ENCODE assay signal across 8 mouse cellular contexts in the genomic region with DNA sequence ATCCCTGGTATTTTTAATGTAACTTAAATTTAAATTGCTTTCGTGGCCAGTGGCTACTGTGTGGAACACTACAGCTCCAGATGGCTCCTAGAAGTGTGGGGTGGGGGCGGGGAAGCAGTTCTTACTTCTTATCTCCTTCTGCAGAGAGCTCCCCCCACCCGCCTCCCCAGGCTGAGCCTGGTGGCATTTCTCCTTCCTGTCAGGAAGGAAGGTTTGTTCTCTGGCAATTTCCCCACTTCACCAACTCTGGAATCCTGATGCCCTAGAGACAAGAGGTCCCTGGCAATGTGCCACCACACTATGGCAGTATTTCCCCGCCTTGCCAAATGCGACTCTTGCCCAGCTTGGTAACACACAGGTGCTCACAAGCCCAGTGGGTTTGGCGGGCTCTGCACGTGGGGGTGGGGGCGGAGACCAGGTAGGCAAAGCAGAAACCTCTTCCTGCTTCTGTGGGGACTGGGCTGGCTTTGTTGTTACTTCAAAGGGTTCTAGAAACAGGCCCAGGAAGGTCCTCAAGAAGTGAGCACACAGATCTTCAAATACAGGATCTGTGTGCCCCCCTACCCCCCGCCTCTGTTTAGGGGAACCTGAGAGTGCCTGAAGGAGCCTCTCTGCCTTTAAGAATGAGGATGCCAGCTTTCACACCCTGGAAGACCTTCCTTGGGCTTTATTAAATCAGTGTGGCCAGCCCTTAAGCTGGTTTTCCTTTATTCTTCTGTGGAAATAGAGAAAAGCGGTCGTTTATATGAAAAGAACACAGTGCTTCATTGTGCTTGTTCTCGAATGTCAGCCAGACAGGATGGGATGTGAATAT. TPM values are rescaled to one million over a fixed set of nuclear protein-coding genes. Genes with fewer than 3 reads are reported as not detected.
DNase-seq lines count a peak whose midpoint lies in the region; ATAC-seq and TF ChIP-seq lines count a peak whose summit lies in the region.

No protein-coding gene starts in this region.

- no peaks in the 10 kb centered on the region for H3K27me3 ChIP-seq in heart, embryonic 10.5 days (ENCODE audit: insufficient read depth, poor library complexity, severe bottlenecking)
- no peaks in the 10 kb centered on the region for H3K27me3 ChIP-seq in heart, embryonic 14.5 days (ENCODE audit: control insufficient read depth, insufficient read depth, low read length)
- H3K27me3 ChIP-seq in kidney, postnatal 0 days (ENCODE audit: insufficient read depth, low read length) = no peaks in the 10 kb centered on the region
- H3K27me3 ChIP-seq in thymus, adult 2 months (ENCODE audit: control insufficient read depth, insufficient read depth, low read length) = no peaks in the 10 kb centered on the region

- no peaks in the 10 kb centered on the region for H3K9me3 ChIP-seq in heart, embryonic 10.5 days
- no peaks in the 10 kb centered on the region for H3K9me3 ChIP-seq in heart, embryonic 14.5 days (ENCODE audit: control insufficient read depth, low read length)
- H3K9me3 ChIP-seq in kidney, postnatal 0 days (replicated peaks; ENCODE audit: low read length) = no peaks in the 10 kb centered on the region

- H3K36me3 ChIP-seq in heart, embryonic 10.5 days = no peaks in the 10 kb centered on the region
- no peaks in the 10 kb centered on the region for H3K36me3 ChIP-seq in heart, embryonic 14.5 days (ENCODE audit: control insufficient read depth, insufficient read depth, low read length)
- H3K36me3 ChIP-seq in kidney, postnatal 0 days (ENCODE audit: insufficient read depth, low read length) = 0 out of 2 replicates have a peak, but pooled peaks cover 2% of the 10 kb centered on the region
- no peaks in the 10 kb centered on the region for H3K36me3 ChIP-seq in thymus, adult 2 months (ENCODE audit: control insufficient read depth, insufficient read depth, low read length)

- no peak for ATAC-seq in heart, embryonic 14.5 days (ENCODE audit: insufficient number of reproducible peaks, insufficient read depth, low FRiP score, low read depth)
- ATAC-seq in kidney, postnatal 0 days (replicated peaks; ENCODE audit: low FRiP score, low read depth) = peak; percentile 15; the same call in 1 of the 2 replicates

- 0 out of 2 replicates have a peak, but pooled peaks have one; percentile 36 for TF ChIP-seq POLR2A in thymus, adult 2 months (IDR thresholded peaks at IDR 0.05; ENCODE audit: control insufficient read depth, extremely low read depth, insufficient read depth, low read length, poor library complexity)

- WGBS in heart, embryonic 10.5 days = 39% methylated on average over 12 of the region's 12 CpGs
- 28% methylated on average over 12 of the region's 12 CpGs for WGBS in heart, embryonic 14.5 days
- WGBS in kidney, postnatal 0 days = 46% methylated on average over 12 of the region's 12 CpGs
- WGBS in thymus, adult 2 months = 5% methylated on average over 12 of the region's 12 CpGs

- no peak overlapping the region for H3K4me3 ChIP-seq in heart, embryonic 10.5 days
- H3K4me3 ChIP-seq in heart, embryonic 14.5 days (ENCODE audit: control insufficient read depth in 1 of 2, insufficient read depth in 1 of 2, low read depth in 1 of 2, low read length in 2 of 2) = no peak overlapping the region
- H3K4me3 ChIP-seq in kidney, postnatal 0 days (replicated peaks; ENCODE audit: low read depth, low read length) = no peak overlapping the region
- H3K4me3 ChIP-seq in thymus, adult 2 months (ENCODE audit: control insufficient read depth, insufficient read depth, low read length) = no peak overlapping the region

- peak overlapping the region; percentile 92 for H3K27ac ChIP-seq in heart, embryonic 10.5 days
- H3K27ac ChIP-seq in heart, embryonic 14.5 days (replicated peaks in 1 of 2; ENCODE audit: control insufficient read depth in 1 of 2, insufficient read depth in 1 of 2, low read depth in 2 of 2, low read length in 2 of 2) = peak overlapping the region; percentile 81 to 89
- H3K27ac ChIP-seq in kidney, postnatal 0 days = peak overlapping the region; percentile 86
- peak overlapping the region; percentile 89 for H3K27ac ChIP-seq in thymus, adult 2 months (ENCODE audit: control insufficient read depth, insufficient read depth, low read length)

- intact Hi-C loops in heart, postnatal 25 days (cut with DNase I) = loop anchor here (2.0 kb wide), 3 partner anchors 25 to 53 kb away; partner anchors contain the start of gene Myo18a

- H3K4me2 ChIP-seq in heart, embryonic 14.5 days (ENCODE audit: low read length) = peak overlapping the region; percentile 37
- H3K4me2 ChIP-seq in kidney, postnatal 0 days (ENCODE audit: low read length) = no peak overlapping the region

- H3K9ac ChIP-seq in heart, embryonic 14.5 days (ENCODE audit: low read length) = peak overlapping the region; percentile 62
- 0 out of 2 replicates have a peak overlapping the region, but pooled peaks have one; percentile 31 for H3K9ac ChIP-seq in kidney, postnatal 0 days (ENCODE audit: low read depth, low read length)

- peaks cover 48% of the 10 kb centered on the region for H3K4me1 ChIP-seq in heart, embryonic 10.5 days
- peaks cover 23 to 37% of the 10 kb centered on the region in 2 experiments for H3K4me1 ChIP-seq in heart, embryonic 14.5 days (ENCODE audit: control insufficient read depth in 2 of 2, insufficient read depth in 2 of 2, low read length in 2 of 2)
- peaks cover 29% of the 10 kb centered on the region for H3K4me1 ChIP-seq in kidney, postnatal 0 days (replicated peaks; ENCODE audit: insufficient read depth, low read length)
- peaks cover 47% of the 10 kb centered on the region for H3K4me1 ChIP-seq in thymus, adult 2 months (replicated peaks; ENCODE audit: control insufficient read depth, insufficient read depth, low read length)

- no peak for TF ChIP-seq CTCF in kidney, postnatal 0 days (IDR thresholded peaks at IDR 0.05; ENCODE audit: low read depth)
- peak; percentile 37; the same call in 1 of the 2 replicates for TF ChIP-seq CTCF in thymus, adult 2 months (IDR thresholded peaks at IDR 0.05; ENCODE audit: borderline replicate concordance, control insufficient read depth, extremely low read depth, insufficient read depth, low read length, poor library complexity)

- DNase-seq in heart, embryonic 10.5 days (ENCODE audit: low spot score) = peak; percentile 84
- DNase-seq in heart, postnatal 25 days (ENCODE audit: low spot score) = no peak
- peak; percentile 70 to 75 for DNase-seq in adrenal gland, postnatal 36 days
- no peak for DNase-seq in kidney, postnatal 0 days (ENCODE audit: low spot score)
- DNase-seq in lung, postnatal 36 days = peak; percentile 96
- peak; percentile 88 for DNase-seq in thymus, adult 2 months
- DNase-seq in left cerebral cortex, adult 9 months (ENCODE audit: low spot score in 2 of 2) = no peak

RNA-seq across cellular contexts. Expression of gene Gm10277, which starts 4.4 kb away (rescaled TPM):
- 1.1 and 1.6 TPM in 2 replicates for polyA plus RNA-seq in heart, embryonic 10.5 days (2016; fragmentation: Nextera tagmentation; extraction: Ambion mirVana)
- not detected for total RNA-seq in heart, postnatal 25 days (2021)
- total RNA-seq in adrenal gland, postnatal 36 days (2021) = not detected
- 0.84 and 1.1 TPM in 2 replicates for polyA plus RNA-seq in heart, embryonic 14.5 days (2014; fragmentation: Nextera tagmentation; extraction: Ambion mirVana)
- 0.34 and 0.40 TPM in 2 replicates for polyA plus RNA-seq in kidney, postnatal 0 days (2015; fragmentation: Nextera tagmentation; extraction: Ambion mirVana)
- not detected in 2 replicates for polyA plus RNA-seq in thymus, adult 2 months (2012; rRNA removed)

RNA-seq across cellular contexts. Expression of gene Myo18a, which starts 28.9 kb away (rescaled TPM):
- polyA plus RNA-seq in heart, embryonic 10.5 days (2016; fragmentation: Nextera tagmentation; extraction: Ambion mirVana) = 95.5 and 153 TPM in 2 replicates
- 100 to 1,000 TPM; 273 to 280 TPM for total RNA-seq in heart, postnatal 25 days (2021)
- 10 to 100 TPM; 56.7 to 76.3 TPM for total RNA-seq in adrenal gland, postnatal 36 days (2021)
- polyA plus RNA-seq in heart, embryonic 14.5 days (2014; fragmentation: Nextera tagmentation; extraction: Ambion mirVana) = 114 and 115 TPM in 2 replicates
- polyA plus RNA-seq in kidney, postnatal 0 days (2015; fragmentation: Nextera tagmentation; extraction: Ambion mirVana) = 26.5 and 27.7 TPM in 2 replicates
- polyA plus RNA-seq in thymus, adult 2 months (2012; rRNA removed) = 105 and 122 TPM in 2 replicates

Comparison
In these comparisons a context has a peak if more than half of its experiments do, and no peak if none do; other contexts are left out.
1. DNase-seq: peak in heart, embryonic 10.5 days (single experiment), adrenal gland, postnatal 36 days (2 of 2), lung, postnatal 36 days (single experiment) and thymus, adult 2 months (single experiment); none in heart, postnatal 25 days (single experiment), kidney, postnatal 0 days (single experiment) and left cerebral cortex, adult 9 months (0 of 2).
2. Peak in every context shown above with its lines, with median percentiles within 50 percentile points of each other: H3K27ac ChIP-seq.